Mouse (Mus musculus) G1E (cell line): ENCODE results near the gene Tmem129.

Source experiments
- CTCF ChIP-seq: IDR thresholded peaks from 2 replicates; pipeline ENCODE4 v1.5.1; 2012; ENCODE audit warnings: low read depth, low read length, inconsistent platforms, mixed read lengths
- GATA1 ChIP-seq: IDR thresholded peaks from 2 replicates; pipeline ENCODE4 v1.6.1; 2012; ENCODE audit warnings: borderline replicate concordance, low read length, inconsistent platforms, mixed read lengths
- GATA2 ChIP-seq: IDR thresholded peaks from 2 replicates; pipeline ENCODE4 v1.6.1; 2012; ENCODE audit warnings: low read depth, low read length, inconsistent platforms, borderline replicate concordance
- POLR2AphosphoS5 ChIP-seq: IDR thresholded peaks from 2 replicates; pipeline ENCODE4 v1.6.1; 2012; ENCODE audit warnings: low read depth, low read length, inconsistent platforms; ENCODE audit not compliant: insufficient replicate concordance
- TAL1 ChIP-seq: conservative IDR thresholded peaks from 2 replicates; pipeline ENCODE4 v1.6.1; 2012; ENCODE audit warnings: low read depth, low read length, inconsistent platforms, mixed read lengths

DNA sequence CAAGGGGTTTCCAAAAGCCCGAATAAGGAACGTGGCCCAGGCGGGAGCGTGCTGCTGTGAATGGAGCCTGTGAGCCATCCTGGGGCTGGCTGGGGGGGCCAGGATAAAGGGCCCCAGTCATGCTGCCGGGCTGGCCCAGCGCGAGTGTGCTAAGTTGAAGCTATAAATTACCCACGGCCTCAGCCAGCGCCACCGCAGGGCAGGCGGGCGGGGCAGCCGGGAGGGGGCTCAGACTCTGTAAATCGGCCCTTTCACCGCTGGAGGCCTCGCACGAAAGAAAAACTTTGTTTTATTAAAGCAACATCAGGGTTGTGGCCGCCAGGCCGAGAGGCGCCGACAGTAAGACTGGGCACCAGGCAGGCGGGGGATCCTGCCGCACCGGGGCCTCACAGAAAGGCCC lies 34.2 kb upstream of the Tmem129 start:
- TF ChIP-seq CTCF (no peak), GATA1 (no peak), POLR2AphosphoS5 (no peak), TAL1 (no peak), GATA2 (no peak)
